Mouse (Mus musculus): ENCODE measurements at regions not wholly inside any gene's neighbourhood (a gene's known extent, or its start where the extent isn't known, plus 50 kb on each side); places are given as distances from the start of the nearest gene placed in this dataset.

DNA sequence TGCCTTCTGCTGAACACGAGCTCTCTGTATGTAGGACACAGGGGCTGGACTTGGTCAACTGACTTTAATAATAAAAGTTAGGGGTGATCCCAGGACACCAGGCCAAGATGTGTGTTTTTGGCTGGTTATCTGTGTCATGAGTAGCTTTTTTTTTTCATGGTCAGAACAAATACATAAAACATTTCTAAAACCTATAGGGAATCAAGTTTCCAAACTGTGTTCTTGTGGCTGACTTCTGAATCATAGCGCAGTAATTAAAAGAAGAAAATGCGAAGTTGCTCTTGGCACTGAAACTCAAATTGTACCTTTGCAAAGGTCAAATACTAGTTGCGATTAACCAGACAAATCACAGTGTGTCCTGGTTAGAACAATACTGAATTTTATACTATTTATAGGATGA is 189.5 kb upstream of the Maf start:
- Histone ChIP-seq H3K79me2 (ENCODE audit: control insufficient read depth, insufficient read depth, low read length, poor library complexity) (no peaks in the 10 kb centered on the region), H3K4me1 (ENCODE audit: control insufficient read depth in 1 of 2, insufficient read depth in 2 of 2, low read length in 2 of 2) (no peaks in the 10 kb centered on the region), H3K9ac (ENCODE audit: control insufficient read depth, low read depth, low read length, poor library complexity, severe bottlenecking) (no peak overlapping the region), H3K27me3 (ENCODE audit: control insufficient read depth in 1 of 2, insufficient read depth in 2 of 2, low read length in 2 of 2) (no peaks in the 10 kb centered on the region), H3K9me3 (replicated peaks; ENCODE audit: insufficient read depth, low read length) (no peaks in the 10 kb centered on the region), H3K36me3 (ENCODE audit: control insufficient read depth in 1 of 2, insufficient read depth in 2 of 2, low read length in 2 of 2) (no peaks in the 10 kb centered on the region), H3K27ac (ENCODE audit: control insufficient read depth, low read depth, low read length) (no peak overlapping the region), H3K4me3 (ENCODE audit: control insufficient read depth in 1 of 2, insufficient read depth in 1 of 2, low read depth in 2 of 2, low read length in 2 of 2) (no peak overlapping the region)
- TF ChIP-seq SMC3 (IDR thresholded peaks at IDR 0.05; ENCODE audit: low read depth, low read length) (no peak), EP300 (IDR thresholded peaks at IDR 0.05; ENCODE audit: low read depth in 1 of 2, low read length in 2 of 2) (no peak), POLR2AphosphoS2 (IDR thresholded peaks at IDR 0.05; ENCODE audit: low read length) (no peak), ZC3H11A (IDR thresholded peaks at IDR 0.05; ENCODE audit: low read depth, low read length) (no peak), CHD2 (IDR thresholded peaks at IDR 0.05; ENCODE audit: low read length) (no peak), ZNF384 (IDR thresholded peaks at IDR 0.05; ENCODE audit: low read depth, low read length) (no peak), MAZ (IDR thresholded peaks at IDR 0.05; ENCODE audit: low read depth, low read length) (no peak), JUND (IDR thresholded peaks at IDR 0.05; ENCODE audit: low read depth, low read length) (no peak), E2F4 (IDR thresholded peaks at IDR 0.05; ENCODE audit: borderline replicate concordance, low read depth, low read length) (no peak), CHD1 (IDR thresholded peaks at IDR 0.05; ENCODE audit: low read depth, low read length) (no peak), MYB (IDR thresholded peaks at IDR 0.05; ENCODE audit: low read depth, low read length) (no peak), BHLHE40 (IDR thresholded peaks at IDR 0.05; ENCODE audit: borderline replicate concordance, low read depth, low read length) (no peak), MYC (IDR thresholded peaks at IDR 0.05; ENCODE audit: low read depth, low read length) (no peak), SIN3A (IDR thresholded peaks at IDR 0.05; ENCODE audit: low read length) (no peak), POLR2AphosphoS5 (IDR thresholded peaks at IDR 0.05; ENCODE audit: borderline replicate concordance, low read depth, low read length) (no peak)
- DNase-seq (ENCODE audit: low read depth, low spot score) = no peak

DNA sequence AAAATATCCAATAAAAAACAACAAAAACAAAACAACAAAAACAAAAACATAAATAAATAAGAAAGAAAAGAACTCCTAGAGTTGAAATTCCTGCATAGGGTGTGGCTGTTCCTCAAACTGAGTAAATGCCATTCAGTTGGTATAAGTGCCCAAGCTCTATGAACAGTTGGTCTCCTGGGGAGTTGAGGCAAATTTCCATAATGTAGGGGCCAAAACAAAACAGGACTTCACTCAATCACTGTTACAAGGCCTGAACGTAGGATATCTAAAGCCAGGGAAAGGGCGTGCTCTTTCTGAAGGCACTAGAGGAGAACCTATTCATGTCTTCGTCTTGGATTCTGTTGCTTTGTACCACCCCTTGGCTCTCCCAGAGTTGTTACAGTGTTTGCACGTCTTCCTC is 188.5 kb upstream of the Maf start:
- H3K36me3 ChIP-seq (ENCODE audit: control insufficient read depth in 1 of 2, insufficient read depth in 2 of 2, low read length in 2 of 2) = no peaks in the 10 kb centered on the region
- no peak overlapping the region for H3K27ac ChIP-seq (ENCODE audit: control insufficient read depth, low read depth, low read length)
- H3K4me3 ChIP-seq (ENCODE audit: control insufficient read depth in 1 of 2, insufficient read depth in 1 of 2, low read depth in 2 of 2, low read length in 2 of 2) = no peak overlapping the region
- TF ChIP-seq MYC (IDR thresholded peaks at IDR 0.05; ENCODE audit: low read depth, low read length) (no peak), MXI1 (IDR thresholded peaks at IDR 0.05; ENCODE audit: low read depth, low read length) (no peak), ZNF384 (IDR thresholded peaks at IDR 0.05; ENCODE audit: low read depth, low read length) (no peak), POLR2A (IDR thresholded peaks at IDR 0.05; ENCODE audit: control insufficient read depth in 1 of 2, insufficient read depth in 1 of 2, low read depth in 1 of 2, low read length in 2 of 2, poor library complexity in 1 of 2) (no peak), TAL1 (IDR thresholded peaks at IDR 0.05; ENCODE audit: low read length) (no peak), TBP (IDR thresholded peaks at IDR 0.05; ENCODE audit: low read depth, low read length) (no peak), SIN3A (IDR thresholded peaks at IDR 0.05; ENCODE audit: low read length) (no peak), JUND (IDR thresholded peaks at IDR 0.05; ENCODE audit: low read depth, low read length) (no peak), SMC3 (IDR thresholded peaks at IDR 0.05; ENCODE audit: low read depth, low read length) (no peak), MEF2A (IDR thresholded peaks at IDR 0.05; ENCODE audit: extremely low read depth, insufficient replicate concordance, low read depth, low read length, poor library complexity, severe bottlenecking) (no peak)
- H3K4me1 ChIP-seq (ENCODE audit: control insufficient read depth in 1 of 2, insufficient read depth in 2 of 2, low read length in 2 of 2) = no peaks in the 10 kb centered on the region
- no peak overlapping the region for H3K9ac ChIP-seq (ENCODE audit: control insufficient read depth, low read depth, low read length, poor library complexity, severe bottlenecking)
- H3K27me3 ChIP-seq (ENCODE audit: control insufficient read depth in 1 of 2, insufficient read depth in 2 of 2, low read length in 2 of 2) = no peaks in the 10 kb centered on the region
- DNase-seq (ENCODE audit: low read depth, low spot score) = no peak
- H3K79me2 ChIP-seq (ENCODE audit: control insufficient read depth, insufficient read depth, low read length, poor library complexity) = no peaks in the 10 kb centered on the region
- H3K9me3 ChIP-seq (replicated peaks; ENCODE audit: insufficient read depth, low read length) = no peaks in the 10 kb centered on the region

All from MEL (cell line).